Mouse (Mus musculus) hindbrain, embryonic 15.5 days (tissue): ENCODE measurements around the gene Aff3. TPM values are rescaled to one million over a fixed set of nuclear protein-coding genes. Genes with fewer than 3 reads are reported as not detected.
A peak's percentile ranks its signal among the peaks of the same experiment; 100 is the strongest.

Experiments used
- ATAC-seq: fragments of 200-750 bp; cut with Nextera tagmentation; 2 replicates; pipeline ENCODE4 v1.8.0; 2017; ENCODE audit warnings: low read depth, moderate number of reproducible peaks, moderate TSS enrichment; ENCODE audit not compliant: low FRiP score
- H3K27ac ChIP-seq: fragments of 300-500 bp; sonication (generic); replicated peaks from 2 replicates; pipeline ENCODE4 v1.5.1; 2015; ENCODE audit warnings: mild to moderate bottlenecking, inconsistent platforms
- H3K27me3 ChIP-seq: fragments of 300-500 bp; sonication (generic); 2 replicates; pipeline ENCODE4 v1.6.1; 2015; ENCODE audit warnings: control low read depth, inconsistent platforms
- H3K36me3 ChIP-seq: fragments of 300-500 bp; sonication (generic); 2 replicates; pipeline ENCODE4 v1.6.1; 2015; ENCODE audit warnings: control low read depth, inconsistent platforms
- H3K4me1 ChIP-seq: fragments of 300-500 bp; sonication (generic); replicated peaks from 2 replicates; pipeline ENCODE4 v1.6.1; 2015; ENCODE audit warnings: control low read depth, inconsistent platforms
- H3K4me2 ChIP-seq: fragments of 300-500 bp; sonication (generic); 2 replicates; pipeline ENCODE4 v1.6.1; 2015; ENCODE audit warnings: moderate library complexity, mild to moderate bottlenecking, inconsistent platforms
- H3K4me3 ChIP-seq: fragments of 300-500 bp; sonication (generic); 2 replicates; pipeline ENCODE4 v1.5.1; 2015; ENCODE audit warnings: mild to moderate bottlenecking, inconsistent platforms
- H3K9ac ChIP-seq: fragments of 300-500 bp; sonication (generic); 2 replicates; pipeline ENCODE4 v1.6.1; 2015; ENCODE audit warnings: inconsistent platforms
- H3K9me3 ChIP-seq: fragments of 300-500 bp; sonication (generic); 2 replicates; pipeline ENCODE4 v1.6.1; 2016; ENCODE audit warnings: control low read depth, inconsistent platforms
- WGBS: fragments of 180-500 bp; shearing (Covaris S2); methylation state at CpG from one replicate; pipeline ENCODE4 v1.1.7; 2015; 5-methylcytosine and 5-hydroxymethylcytosine counted together
- polyA plus RNA-seq: library from polyadenylated mRNA; unstranded; fragments of >200 nt; fragmentation: Nextera tagmentation; extraction: Ambion mirVana; gene quantifications from 2 replicates; pipeline ENCODE4 v1.2.1, GENCODE M21; 2015

Aff3 gene
- polyA plus RNA-seq, 1 experiment from 2014 or later: 33.4 TPM

DNA sequence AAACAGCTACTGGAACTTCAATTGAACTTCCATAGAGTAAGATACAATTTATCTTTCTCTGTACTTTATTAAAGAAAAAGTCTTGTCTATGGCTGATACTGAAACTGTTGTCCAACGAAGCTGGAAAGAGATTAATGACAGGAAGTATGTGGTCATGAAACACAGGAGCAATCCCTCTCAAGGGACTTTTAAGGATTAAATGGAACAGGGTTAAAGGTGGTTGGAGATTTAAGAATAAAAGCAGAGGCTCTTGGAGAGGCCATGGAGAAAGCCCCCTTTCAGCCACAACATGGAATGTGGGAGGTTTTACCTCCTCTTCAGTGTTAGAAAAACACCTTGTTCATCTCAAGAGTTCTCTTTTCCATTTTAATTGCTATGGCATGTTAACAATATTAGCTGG is 148.5 kb downstream of the Aff3 start:
- peaks cover 23% of the 10 kb centered on the region for H3K4me1 ChIP-seq
- no peak overlapping the region for H3K27ac ChIP-seq
- no peak overlapping the region for H3K9ac ChIP-seq
- H3K27me3 ChIP-seq: no peaks in the 10 kb centered on the region
- ATAC-seq: no peak
- no peak overlapping the region for H3K4me3 ChIP-seq
- 57% methylated on average over 1 of the region's 1 CpGs for WGBS
- H3K36me3 ChIP-seq: no peaks in the 10 kb centered on the region
- H3K4me2 ChIP-seq: no peak overlapping the region
- no peaks in the 10 kb centered on the region for H3K9me3 ChIP-seq

DNA sequence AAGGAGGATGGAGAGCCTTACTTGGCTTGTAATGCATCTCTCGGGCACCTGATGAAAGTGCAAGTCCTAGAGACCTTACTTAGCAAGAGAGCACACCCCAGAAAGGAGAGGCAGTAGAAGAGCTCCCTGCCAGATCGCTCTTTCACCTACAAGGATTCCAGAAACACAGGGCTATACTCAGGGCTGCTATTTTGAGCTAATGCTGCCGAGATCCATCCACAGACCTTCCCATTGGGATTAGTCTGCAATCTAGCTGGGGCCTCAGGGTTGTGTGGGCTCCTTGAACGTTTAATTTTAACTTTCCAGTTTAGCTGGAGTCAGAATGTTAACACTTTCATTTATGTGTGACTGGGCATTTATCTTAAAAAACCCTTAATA is 150.1 kb downstream of the Aff3 start:
- WGBS: 39% methylated on average over 4 of the region's 4 CpGs
- Histone ChIP-seq H3K9ac (no peak overlapping the region), H3K36me3 (no peaks in the 10 kb centered on the region), H3K4me1 (peaks cover 28% of the 10 kb centered on the region), H3K27me3 (no peaks in the 10 kb centered on the region), H3K4me3 (no peak overlapping the region), H3K4me2 (no peak overlapping the region), H3K9me3 (no peaks in the 10 kb centered on the region), H3K27ac (no peak overlapping the region)
- ATAC-seq: no peak

DNA sequence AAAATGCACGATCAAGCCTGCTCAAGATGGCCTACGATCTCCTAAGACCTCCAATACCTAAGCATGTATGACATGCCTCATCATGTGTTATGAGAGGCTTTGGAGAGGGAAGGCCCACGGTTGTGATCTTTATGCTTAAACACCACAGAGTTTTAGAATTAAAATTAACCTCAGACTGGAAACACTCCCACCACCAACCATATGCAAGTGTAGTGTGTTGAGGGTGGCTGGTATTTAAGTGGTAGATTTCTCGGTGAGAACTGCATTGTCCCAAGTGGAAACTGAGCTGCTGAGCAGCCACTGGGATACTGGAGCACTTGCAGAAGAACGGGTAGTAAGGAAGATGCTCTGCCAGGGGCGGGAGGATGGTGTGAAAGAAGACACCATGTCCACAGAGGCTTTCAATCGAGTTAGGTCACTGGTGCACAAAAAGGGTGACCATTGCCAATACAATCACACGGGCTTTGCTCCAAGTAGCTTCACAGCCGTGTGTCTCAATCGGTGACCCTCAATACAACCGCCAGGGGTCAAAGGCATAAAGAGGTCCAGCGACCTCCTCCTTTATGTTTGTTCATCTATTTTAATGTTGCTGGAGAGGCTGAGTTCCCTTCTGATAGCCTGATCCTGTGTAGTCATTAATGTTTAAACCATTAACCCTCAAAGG is 150.7 kb downstream of the Aff3 start:
- no peaks in the 10 kb centered on the region for H3K27me3 ChIP-seq
- no peak overlapping the region for H3K9ac ChIP-seq
- no peak for ATAC-seq
- 45% methylated on average over 12 of the region's 12 CpGs for WGBS
- no peaks in the 10 kb centered on the region for H3K9me3 ChIP-seq
- no peaks in the 10 kb centered on the region for H3K36me3 ChIP-seq
- H3K4me1 ChIP-seq: peaks cover 28% of the 10 kb centered on the region
- no peak overlapping the region for H3K27ac ChIP-seq
- H3K4me2 ChIP-seq: no peak overlapping the region
- H3K4me3 ChIP-seq: no peak overlapping the region

- H3K9ac ChIP-seq: no peak overlapping the region
- peak; percentile 73; the same call in 1 of the 2 replicates for ATAC-seq
- peak overlapping the region; percentile 16; the same call in 1 of the 2 replicates for H3K4me2 ChIP-seq
- WGBS: 31% methylated on average over 15 of the region's 15 CpGs
- H3K4me3 ChIP-seq: no peak overlapping the region
- peak overlapping the region; percentile 68 for H3K27ac ChIP-seq
- no peaks in the 10 kb centered on the region for H3K9me3 ChIP-seq
- no peaks in the 10 kb centered on the region for H3K27me3 ChIP-seq
- peaks cover 28% of the 10 kb centered on the region for H3K4me1 ChIP-seq
- H3K36me3 ChIP-seq: no peaks in the 10 kb centered on the region
Observed at GRCm38 (mm10) chr1:38512258-38513081, 152.3 kb downstream of the Aff3 start.

GRCm38 (mm10) chr1:38511076-38511475 is 153.7 kb downstream of the Aff3 start:
- Histone ChIP-seq H3K27ac (peak overlapping the region; percentile 70), H3K9ac (no peak overlapping the region), H3K4me2 (no peak overlapping the region), H3K27me3 (no peaks in the 10 kb centered on the region), H3K4me3 (no peak overlapping the region), H3K36me3 (no peaks in the 10 kb centered on the region), H3K9me3 (no peaks in the 10 kb centered on the region), H3K4me1 (peaks cover 34% of the 10 kb centered on the region)
- WGBS: 45% methylated on average over 5 of the region's 5 CpGs
- no peak; the same call in 1 of the 2 replicates for ATAC-seq

GRCm38 (mm10) chr1:38509301-38509700 is 155.5 kb downstream of the Aff3 start:
- no peak overlapping the region for H3K27ac ChIP-seq
- WGBS: 88% methylated on average over 8 of the region's 8 CpGs
- H3K4me2 ChIP-seq: no peak overlapping the region
- no peak for ATAC-seq
- H3K4me1 ChIP-seq: peaks cover 34% of the 10 kb centered on the region
- H3K4me3 ChIP-seq: no peak overlapping the region
- no peaks in the 10 kb centered on the region for H3K27me3 ChIP-seq
- H3K9ac ChIP-seq: no peak overlapping the region
- H3K36me3 ChIP-seq: no peaks in the 10 kb centered on the region
- no peaks in the 10 kb centered on the region for H3K9me3 ChIP-seq

DNA sequence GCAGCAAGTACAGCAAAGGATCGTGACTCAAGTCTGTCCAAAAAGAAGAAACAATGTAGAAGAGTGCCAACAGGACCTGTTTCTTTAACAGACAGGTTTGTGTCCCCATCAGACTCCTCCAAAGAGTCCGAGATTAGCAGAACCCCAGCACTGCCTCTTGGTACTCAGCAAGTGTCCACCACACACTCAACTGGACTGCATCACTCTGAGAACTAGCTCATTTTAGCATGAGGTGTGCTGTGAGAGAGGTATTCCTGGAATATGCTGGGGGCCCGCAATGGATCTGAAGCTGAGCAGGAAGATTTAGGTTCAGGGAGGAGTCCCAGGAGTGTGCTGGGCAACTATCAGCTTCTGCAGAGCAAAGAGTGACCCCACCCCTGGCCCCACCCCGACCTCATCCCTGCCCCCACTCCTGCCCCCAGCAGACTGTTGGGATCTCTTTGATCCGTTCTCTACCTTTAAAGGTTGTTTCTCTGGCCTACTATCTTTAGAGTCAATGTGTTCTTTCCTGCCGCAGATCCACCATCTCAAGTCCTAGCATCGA is 157.0 kb downstream of the Aff3 start:
- ATAC-seq: no peak
- H3K9ac ChIP-seq: no peak overlapping the region
- no peaks in the 10 kb centered on the region for H3K9me3 ChIP-seq
- no peaks in the 10 kb centered on the region for H3K27me3 ChIP-seq
- H3K4me3 ChIP-seq: no peak overlapping the region
- H3K4me1 ChIP-seq: peaks cover 30% of the 10 kb centered on the region
- H3K4me2 ChIP-seq: no peak overlapping the region
- no peak overlapping the region for H3K27ac ChIP-seq
- no peaks in the 10 kb centered on the region for H3K36me3 ChIP-seq
- WGBS: 87% methylated on average over 7 of the region's 7 CpGs

GRCm38 (mm10) chr1:38506396-38506795 is 158.4 kb downstream of the Aff3 start:
- Histone ChIP-seq H3K36me3 (no peaks in the 10 kb centered on the region), H3K4me2 (no peak overlapping the region), H3K4me1 (peaks cover 29% of the 10 kb centered on the region), H3K9ac (no peak overlapping the region), H3K9me3 (no peaks in the 10 kb centered on the region), H3K27ac (no peak overlapping the region), H3K27me3 (no peaks in the 10 kb centered on the region), H3K4me3 (no peak overlapping the region)
- 89% methylated on average over 3 of the region's 3 CpGs for WGBS
- ATAC-seq: no peak

DNA sequence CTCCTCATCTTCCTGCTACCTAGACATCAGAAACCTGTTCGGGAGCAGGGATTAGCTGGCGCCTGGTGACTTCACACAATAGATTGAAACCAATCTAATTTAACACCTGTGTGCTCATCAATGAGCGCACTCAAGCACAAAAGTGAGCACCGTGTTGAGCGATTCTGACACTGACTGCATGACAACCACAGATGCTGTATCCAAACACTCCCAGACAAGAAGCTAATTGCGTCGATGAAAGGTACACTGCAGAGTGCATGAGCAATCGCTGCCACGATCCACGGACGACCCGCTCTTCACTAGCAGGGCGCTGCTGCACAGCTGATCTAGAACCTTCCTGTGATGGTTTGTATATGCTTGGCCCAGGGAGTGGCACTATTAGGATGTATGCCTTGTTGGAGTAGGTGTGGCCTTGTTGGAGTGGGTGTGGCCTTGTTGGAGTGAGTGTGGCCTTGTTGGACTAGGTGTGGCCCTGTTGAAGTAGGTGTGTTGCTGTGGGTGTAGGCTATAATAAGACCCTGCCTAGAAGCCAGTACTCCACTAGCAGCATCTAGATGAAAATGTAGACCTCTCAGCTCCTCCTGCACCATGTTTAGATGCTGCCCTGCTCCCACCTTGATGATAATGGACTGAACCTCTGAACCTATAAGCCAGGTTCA is 161.2 kb downstream of the Aff3 start:
- peak overlapping the region; percentile 9; the same call in 1 of the 2 replicates for H3K27ac ChIP-seq
- WGBS: 56% methylated on average over 13 of the region's 13 CpGs
- no peak overlapping the region for H3K4me2 ChIP-seq
- peak; percentile 50 for ATAC-seq
- no peak overlapping the region for H3K4me3 ChIP-seq
- no peaks in the 10 kb centered on the region for H3K27me3 ChIP-seq
- H3K36me3 ChIP-seq: no peaks in the 10 kb centered on the region
- peaks cover 31% of the 10 kb centered on the region for H3K4me1 ChIP-seq
- no peak overlapping the region for H3K9ac ChIP-seq
- H3K9me3 ChIP-seq: no peaks in the 10 kb centered on the region

GRCm38 (mm10) chr1:38502797-38503196 is 162.0 kb downstream of the Aff3 start:
- H3K4me3 ChIP-seq: no peak overlapping the region
- no peak overlapping the region for H3K4me2 ChIP-seq
- peak overlapping the region; percentile 55 for H3K27ac ChIP-seq
- no peak overlapping the region for H3K9ac ChIP-seq
- no peaks in the 10 kb centered on the region for H3K9me3 ChIP-seq
- H3K4me1 ChIP-seq: peaks cover 36% of the 10 kb centered on the region
- no peaks in the 10 kb centered on the region for H3K27me3 ChIP-seq
- no peaks in the 10 kb centered on the region for H3K36me3 ChIP-seq
- 26% methylated on average over 7 of the region's 7 CpGs for WGBS
- no peak for ATAC-seq

- no peak overlapping the region for H3K4me3 ChIP-seq
- no peak for ATAC-seq
- H3K9ac ChIP-seq: no peak overlapping the region
- H3K4me1 ChIP-seq: peaks cover 45% of the 10 kb centered on the region
- H3K9me3 ChIP-seq: no peaks in the 10 kb centered on the region
- H3K27me3 ChIP-seq: no peaks in the 10 kb centered on the region
- WGBS: 76% methylated on average over 7 of the region's 7 CpGs
- 0 out of 2 replicates have a peak overlapping the region, but pooled peaks have one; percentile 55 for H3K27ac ChIP-seq
- no peak overlapping the region for H3K4me2 ChIP-seq
- no peaks in the 10 kb centered on the region for H3K36me3 ChIP-seq
Observed at GRCm38 (mm10) chr1:38501231-38501630, 163.5 kb downstream of the Aff3 start.

GRCm38 (mm10) chr1:38499500-38499899 is 165.3 kb downstream of the Aff3 start:
- Histone ChIP-seq H3K4me3 (no peak overlapping the region), H3K36me3 (no peaks in the 10 kb centered on the region), H3K9ac (no peak overlapping the region), H3K27me3 (no peaks in the 10 kb centered on the region), H3K4me1 (peaks cover 45% of the 10 kb centered on the region), H3K4me2 (no peak overlapping the region), H3K27ac (no peak overlapping the region), H3K9me3 (no peaks in the 10 kb centered on the region)
- ATAC-seq: no peak
- WGBS: 82% methylated on average over 6 of the region's 6 CpGs
